Mouse (Mus musculus) monocyte, adult 5-6 weeks (primary cell): ENCODE measurements around the gene Cpsf6. TPM values are rescaled to one million over a fixed set of nuclear protein-coding genes. Genes with fewer than 3 reads are reported as not detected.

ENCODE experiments used
- ATAC-seq: fragments of 153-309, 156-312 bp; replicated peaks from 2 replicates; pipeline ENCODE4 v1.8.0; 2017; ENCODE audit warnings: mild to moderate bottlenecking; ENCODE audit not compliant: low TSS enrichment, insufficient number of reproducible peaks, severe bottlenecking, poor library complexity, low FRiP score
- total RNA-seq: library from RNA; stranded (forward); fragments of 200-1000, 200-491, 200-594 nt; gene quantifications from 3 replicates; pipeline ENCODE4 v1.2.3, GENCODE M21; 2017

The Cpsf6 gene
- total RNA-seq, 1 experiment from 2014 or later, result 73.2 TPM

DNA sequence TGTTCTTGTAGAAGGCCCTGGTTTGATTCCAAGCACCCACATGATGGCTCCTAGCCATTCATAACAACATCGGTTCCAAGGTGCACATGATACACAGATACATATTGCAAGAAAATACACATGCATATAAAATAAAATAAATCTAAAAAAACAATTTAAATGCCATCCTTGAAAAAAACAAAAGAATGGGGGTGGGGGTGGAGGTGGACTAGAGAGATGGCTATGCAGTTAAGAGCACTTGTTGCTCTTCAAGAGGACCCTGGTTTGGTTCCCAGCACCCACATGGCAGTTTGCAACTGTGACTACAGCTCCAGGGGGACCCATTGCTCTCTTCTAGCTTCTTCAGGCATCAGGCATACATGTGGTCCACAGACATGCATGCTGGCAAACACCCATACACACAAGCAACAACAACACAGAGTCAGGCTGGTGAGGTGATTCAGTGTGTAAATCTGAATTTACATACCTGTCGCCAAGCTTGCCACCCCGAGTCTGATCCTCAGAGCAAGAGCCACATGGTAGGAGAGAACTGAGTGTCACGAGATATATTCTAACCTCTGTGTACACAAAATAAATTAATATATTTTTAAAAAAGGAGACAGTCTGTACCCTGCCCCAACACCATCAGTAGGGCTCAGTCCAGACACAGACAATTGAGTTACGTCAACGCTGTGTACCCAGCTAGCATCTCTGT is 35.7 kb upstream of the Cpsf6 start:
- no peak for ATAC-seq

DNA sequence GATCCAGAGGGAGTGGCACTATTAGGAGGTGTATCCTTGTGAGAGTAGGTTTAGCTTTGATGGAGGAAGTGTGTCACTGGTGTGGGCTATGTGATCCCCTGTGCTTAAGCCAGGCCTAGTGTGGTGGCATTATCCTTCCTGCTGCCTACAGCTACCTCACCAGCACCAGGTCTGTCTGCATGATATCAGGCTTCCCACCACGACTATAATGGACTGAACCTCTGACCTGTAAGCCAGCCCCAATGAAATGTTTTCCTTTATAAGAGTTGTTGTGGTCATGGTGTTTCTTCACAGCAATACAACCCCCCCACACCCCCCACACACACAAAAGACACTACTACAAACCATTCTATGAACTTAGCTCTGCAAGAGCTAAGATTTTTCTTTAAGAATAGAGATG is 34.9 kb upstream of the Cpsf6 start:
- ATAC-seq, result no peak

DNA sequence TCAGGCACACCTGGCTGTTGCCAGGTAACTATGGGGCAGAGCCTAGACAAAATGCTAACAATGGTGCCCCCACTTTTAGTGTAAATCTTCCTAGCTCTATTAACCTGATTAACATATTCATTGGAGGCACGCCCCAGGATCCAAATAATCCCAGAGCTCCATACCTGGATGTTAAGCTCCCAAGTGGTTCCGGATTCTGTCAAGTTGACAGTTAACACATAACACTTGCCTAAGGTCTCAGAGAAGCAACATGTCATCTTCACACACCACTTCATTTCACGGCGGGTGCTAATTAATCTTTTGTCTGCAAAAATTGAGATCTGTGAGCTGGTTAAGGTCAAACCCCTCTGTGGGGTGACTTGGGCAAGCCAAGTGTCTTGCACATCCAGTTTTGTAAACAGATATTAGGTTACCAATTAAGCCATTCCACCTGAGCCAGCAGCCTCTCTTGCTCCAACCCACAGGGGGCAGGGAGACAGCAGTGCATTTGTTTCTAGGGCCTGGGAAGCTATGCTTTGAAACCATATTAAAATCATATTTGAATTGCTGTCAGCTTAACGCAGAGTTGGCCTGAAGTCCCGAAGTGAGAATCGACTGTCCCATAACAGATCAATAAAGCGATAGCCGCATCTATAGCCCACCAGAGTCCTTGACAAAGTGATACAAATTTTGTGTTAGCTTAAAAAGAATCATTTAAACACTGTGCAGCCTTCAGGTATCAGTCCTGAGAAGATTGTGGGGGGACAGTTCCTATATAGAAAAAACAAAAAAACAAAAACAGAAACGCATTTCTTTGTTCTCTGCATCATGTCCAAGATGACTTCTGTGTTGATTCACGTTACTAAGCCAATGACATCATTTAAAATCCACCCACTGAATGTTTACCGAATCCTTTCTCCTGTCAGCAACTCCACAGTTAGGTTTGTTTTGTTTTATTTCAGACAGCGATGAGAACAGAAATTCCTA is 34.0 kb upstream of the Cpsf6 start:
- ATAC-seq, result no peak

DNA sequence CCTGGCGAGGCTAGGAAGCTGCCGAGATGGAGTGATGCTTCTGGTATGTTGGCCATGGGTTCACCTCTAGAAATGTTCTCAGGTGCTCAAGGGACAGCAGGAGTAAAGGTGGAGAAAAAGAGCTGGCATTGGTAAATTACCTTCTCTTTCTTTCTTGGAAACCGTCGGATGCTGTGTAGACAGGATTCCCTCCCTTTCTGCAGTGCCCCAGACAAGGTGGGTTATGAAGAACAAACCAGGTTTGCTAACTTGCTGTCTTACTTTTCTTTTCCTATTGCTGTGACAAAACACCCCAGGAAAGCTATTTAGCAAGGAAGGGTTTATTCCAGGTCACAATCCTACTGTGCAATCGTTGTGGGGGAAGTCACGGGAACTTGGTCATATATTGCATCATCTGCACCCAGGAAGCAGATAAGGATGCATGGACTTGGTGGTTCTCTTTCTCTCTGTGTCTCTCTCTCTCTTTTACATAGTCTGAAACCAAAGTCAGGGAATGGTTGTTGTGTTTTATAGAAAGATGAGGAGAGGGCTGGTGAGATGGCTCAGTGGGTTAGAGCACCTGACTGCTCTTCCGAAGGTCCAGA is 32.8 kb upstream of the Cpsf6 start:
- ATAC-seq, result no peak

DNA sequence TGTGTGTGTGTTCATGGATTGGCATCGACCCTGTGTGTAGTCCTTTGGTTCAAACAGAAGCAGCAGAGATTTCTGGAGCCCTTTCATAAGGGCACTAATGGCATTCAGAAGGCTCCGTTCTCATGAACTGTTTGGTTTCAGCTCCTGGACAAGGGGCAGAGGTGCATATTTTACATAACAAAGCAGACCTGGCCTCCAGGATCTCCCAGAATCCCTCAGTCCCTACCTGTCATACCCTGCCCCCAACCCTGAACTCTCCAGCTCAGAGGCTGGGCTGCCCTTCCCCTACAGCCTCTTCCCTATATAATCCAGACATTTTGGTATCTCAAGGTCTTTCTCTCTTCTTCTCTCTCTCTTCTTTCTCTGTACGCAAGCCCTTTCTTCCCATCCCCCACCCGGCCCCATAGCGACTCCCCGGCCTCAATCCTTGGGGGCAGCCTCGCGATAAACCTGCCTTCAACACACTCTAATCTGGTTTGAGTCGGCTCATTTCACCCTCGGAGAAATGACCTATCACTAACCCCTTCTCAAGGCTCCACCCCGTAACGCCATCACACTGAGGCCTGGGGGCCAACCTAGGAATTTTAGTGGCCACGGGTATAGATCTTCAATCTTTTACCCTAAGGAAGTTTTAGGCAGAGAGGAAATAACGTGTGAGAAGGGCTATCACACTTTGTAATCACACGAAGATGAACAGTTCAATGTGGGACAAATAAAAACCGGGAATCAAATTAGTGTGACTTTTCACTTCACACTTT is 32.1 kb upstream of the Cpsf6 start:
- ATAC-seq, result no peak

DNA sequence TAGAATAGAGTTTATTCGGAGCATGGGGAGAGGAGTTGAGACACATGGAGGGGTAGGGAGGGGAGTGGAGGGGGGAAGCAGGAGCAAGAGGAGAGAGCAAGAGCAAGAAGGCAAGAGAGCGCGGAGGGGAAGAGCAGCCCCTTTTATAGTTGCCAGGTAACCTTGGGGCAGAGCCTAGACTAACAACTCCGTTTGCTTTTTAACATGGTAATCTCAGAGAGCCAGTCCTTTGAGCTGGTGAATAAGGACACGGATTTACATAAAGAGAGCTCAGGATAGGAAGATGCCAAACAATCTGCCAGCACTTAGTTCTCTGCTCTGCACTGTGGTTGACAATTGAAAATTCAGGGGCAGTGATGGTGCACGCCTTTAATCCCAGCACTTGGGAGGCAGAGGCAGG is 31.3 kb upstream of the Cpsf6 start:
- no peak for ATAC-seq

DNA sequence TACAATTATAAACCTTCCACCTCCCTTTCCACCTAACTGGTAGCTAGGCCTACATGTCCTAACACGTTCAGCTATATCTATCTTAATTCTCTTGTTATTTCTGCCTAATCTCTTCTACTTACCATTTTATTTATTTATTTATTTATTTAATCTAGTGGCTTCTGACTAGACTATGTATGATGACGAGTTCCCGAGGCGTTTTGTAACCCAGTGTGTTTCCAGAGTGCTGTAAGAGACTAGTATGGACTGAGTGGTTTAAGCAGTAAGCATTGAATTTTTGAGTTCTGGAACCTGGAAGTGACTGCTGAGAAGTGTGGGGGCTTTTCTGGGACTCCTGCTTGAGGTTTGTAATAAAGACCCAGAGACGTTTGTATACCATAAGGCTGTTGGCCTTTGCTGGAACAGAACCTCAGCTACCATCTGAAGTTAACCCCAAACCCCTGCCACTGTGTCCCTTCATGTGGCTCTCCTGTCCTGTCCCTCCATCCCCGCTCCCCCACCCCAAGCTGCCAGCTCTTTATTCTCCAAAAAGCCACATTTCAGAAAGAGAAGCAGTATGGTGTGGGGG is 30.8 kb upstream of the Cpsf6 start:
- ATAC-seq, result no peak

DNA sequence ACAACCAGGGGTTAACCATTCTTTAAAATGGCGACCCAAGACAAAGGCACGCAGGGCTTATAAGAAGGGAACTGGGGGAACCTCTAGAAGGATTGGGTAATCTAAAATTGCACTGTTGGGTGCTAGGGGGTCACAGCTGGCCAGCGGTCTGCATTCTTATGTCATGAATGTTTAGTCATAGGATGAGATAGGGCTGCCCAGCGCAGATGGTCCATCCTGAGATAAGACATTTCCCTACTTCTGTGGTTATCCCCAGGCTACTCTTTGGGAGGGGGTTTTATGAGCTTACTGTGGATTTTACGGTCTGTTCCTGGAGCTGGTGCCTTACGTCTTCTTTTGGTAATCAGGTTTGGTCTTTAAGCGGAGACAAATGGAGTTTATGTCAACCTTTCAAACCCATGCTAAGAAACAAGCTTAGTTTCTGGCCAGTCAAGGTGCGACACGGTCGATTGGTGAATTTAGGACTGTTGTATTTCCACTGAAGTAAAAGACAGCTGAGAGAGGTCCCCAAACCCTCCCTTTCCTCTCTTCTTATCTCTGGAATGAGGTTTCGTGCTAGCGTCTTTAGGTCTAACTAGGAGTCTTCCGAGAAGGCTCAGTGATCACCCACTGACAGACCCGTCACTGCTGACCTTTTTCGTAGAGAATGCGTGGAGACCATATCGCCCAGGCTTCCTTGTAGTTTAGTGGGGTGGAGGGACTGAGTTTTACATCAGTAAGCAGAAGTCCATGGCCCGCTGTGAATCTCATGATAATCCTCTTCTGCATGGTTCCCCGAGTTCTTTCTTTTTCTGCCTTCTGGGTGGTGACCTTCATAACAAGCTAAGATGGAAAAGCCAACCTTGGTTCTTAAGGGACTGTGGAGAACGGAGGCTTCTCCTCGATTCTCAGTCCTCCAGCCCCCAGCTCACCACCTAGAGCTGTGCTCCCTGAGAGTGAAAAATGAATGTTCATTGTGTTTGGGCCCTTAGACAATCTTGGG is 29.8 kb upstream of the Cpsf6 start:
- ATAC-seq, result no peak

DNA sequence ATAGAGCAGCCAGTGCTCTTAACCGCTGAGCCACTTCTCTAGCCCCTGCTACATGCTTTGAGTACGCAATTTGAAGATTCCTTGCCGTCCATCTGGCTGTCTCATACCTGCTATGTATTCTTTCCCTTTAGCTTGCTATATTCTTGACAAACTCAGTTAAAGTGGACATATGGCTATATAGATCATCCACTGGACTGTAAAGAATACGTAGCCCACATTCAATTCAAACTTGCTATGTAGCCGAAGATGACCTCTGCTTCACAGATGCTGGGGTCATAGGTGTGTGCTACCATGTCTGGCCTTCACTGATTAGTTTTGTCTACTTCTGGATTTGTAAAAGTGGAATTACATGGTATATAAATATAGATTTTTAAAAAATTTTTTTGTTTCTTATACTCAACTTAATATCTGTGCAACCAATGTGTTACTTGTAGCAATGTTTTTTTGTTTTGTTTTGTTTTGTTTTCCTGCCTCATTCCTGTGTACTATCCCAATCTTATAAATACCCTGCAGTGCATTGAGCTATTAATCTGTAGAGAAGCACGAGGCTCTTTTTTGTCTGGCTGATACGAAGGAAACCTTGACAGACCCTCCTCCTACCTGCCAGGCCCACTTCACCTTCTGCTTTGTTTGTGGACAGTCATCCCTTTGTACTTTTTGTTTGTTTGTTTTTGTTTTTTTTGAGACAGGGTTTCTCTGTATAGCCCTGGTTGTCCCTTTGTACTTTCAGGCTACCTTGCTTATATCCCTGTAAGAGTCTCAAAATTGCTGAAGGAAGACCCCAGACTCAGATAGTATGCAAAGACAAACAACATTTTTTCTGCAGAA is 28.9 kb upstream of the Cpsf6 start:
- no peak for ATAC-seq

DNA sequence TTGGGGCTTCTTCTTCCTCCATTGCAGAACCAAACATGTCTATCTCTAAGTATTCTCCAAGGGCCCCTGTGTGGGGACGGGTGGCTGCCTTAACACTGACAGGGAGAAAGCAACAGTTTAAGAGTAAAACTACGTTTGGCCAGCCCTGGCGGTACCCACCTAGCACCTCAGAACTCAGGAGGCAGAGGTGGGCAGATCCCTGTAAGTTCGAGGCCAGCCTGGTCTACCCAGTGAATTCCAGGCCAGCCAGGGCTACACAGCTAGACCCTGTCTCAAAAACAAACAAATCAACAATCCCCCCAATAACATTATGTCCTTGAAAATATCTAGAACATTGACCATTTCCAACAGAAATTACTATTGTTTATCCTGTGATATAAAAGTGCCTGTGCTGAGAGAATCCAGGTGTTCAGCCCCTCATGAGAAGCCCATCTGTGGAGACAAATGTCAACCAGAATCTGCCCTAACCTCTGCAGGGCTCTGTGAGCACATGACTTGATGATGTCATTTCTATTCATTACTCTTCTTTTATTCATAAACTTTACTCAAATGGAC is 28.0 kb upstream of the Cpsf6 start:
- ATAC-seq, result no peak

DNA sequence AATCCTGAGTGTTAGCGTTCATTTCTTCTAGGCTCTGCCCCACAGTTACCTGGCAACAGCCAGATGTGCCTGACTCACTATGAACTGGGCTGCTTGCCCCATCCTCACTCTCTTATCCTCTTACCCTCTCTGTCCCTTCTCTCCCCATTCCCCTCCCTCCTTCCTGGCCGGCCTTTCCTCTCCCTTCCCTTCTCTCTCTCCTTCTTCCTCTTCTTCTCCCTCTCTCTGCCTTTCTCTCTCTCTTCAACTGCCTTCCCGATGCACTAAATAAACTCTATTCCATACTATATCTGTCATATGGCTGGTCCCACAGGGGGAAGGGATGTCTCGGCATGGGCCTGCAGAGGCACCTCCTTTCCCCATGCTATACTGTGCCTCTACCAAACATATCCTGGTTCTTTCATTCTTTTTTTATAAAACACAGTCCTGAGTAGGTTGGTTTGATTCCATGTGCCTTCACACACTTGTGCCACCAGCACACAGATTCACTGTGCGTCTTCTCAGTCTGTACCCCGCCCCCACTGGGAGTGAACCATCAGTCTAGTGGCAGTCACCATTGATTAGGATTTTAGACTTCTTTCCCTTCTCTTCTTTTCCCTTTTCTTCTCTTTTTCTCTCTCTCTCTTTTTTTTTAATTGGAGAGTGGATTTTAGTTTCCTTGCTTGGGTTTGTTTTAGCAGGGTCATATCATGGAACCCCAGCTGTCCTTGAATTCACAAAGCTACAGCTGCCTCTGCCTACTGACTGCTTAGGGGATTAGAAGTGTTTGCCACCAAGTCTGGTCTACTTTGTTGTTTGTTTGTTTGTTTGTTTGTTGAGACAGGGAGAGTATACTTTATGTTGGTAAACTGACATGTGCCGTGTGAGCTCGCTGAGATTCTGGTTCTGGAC is 27.3 kb upstream of the Cpsf6 start:
- no peak for ATAC-seq

DNA sequence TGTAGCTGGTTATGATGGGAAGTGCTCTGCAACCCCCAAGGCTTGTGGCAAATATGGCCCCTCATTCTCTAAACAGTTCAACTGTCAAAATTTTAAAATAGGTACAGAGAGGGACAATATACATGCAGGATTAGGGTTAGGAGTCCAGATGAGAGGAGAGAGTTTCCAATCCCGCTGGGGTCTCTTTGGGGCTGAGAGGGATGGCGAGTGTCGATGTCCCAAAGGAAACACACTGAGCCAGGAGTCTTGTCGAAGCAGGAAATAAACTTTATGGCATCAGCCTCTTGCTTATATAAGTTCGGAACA is 26.4 kb upstream of the Cpsf6 start:
- no peak for ATAC-seq

DNA sequence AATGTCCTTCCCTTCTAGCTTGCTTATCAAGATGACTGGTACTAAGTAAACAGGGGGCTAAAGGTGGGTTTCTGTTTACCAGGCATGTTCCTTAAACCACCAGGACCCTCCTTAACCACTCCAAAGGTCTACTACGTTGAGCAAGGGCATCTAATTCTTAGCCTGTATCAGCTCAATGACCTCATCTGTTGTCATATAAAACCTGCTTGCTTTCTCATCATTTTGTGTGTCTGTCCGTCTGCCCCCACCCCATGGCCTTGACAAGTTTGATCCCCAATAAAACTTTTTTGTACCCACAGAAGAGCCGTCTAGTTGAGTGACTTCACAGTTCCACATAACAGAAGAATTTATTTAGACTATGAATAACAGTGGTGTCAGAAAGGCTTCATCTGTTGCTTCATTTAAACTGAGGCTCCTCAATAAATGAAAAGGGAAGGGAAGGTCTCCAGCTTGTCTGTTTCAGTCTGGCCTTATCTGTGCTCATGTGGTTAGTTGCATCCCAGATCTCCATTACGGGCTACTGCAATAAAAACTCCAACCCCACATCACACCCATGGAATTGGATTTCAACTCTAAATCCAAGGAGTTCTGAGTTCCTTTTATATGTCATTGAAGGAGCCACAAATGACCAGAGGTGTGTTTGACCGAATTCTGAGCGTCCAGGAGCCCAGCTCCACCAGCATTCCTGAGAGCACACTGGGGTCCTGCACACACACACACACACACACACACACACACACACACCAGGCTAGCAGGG is 25.9 kb upstream of the Cpsf6 start:
- no peak for ATAC-seq

DNA sequence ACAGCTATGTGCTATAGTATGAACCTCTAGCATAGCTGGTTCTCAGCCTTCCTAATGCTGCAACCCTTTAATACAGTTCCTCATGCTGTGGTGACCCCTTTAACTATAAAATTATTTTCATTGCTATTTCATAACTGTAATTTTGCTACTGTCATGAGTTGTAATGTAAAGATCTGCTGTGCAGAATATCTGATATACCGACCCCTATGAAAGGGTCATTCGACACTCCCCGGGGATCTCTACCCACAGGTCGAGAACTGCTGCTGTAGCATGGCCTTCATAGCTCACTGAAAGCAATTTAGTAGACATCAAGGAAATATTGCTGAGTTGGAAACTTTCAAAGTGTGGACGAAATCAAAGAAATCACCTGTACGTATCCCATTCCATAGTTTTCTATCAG is 24.6 kb upstream of the Cpsf6 start:
- ATAC-seq, result no peak

DNA sequence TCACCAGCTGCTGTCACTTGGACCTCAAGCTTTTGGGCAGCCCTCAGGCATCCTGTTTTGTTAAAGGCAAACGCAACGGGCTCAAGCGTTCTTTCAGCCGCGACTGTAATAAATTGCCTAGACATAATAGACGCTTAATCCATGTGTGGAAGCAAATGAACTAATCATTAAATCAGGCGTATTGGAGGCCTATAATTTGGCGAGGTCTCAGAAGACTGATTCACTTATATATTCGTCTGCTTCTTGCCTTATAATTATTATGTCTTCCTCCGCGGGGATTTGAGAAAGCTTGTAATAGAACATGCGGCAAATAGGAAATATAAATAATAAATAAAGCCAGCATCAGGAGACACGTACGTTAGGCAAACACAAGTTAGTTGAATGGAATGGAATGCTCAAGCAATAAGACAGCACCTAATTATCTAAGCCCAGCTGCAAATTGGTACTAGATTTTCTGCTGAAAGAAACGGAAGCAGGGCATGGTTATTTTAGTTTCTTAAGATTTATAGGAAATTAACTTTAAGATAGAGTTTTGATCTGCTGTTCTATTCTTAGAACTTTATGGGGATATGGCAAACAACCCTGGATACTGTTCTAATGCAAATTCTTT is 23.6 kb upstream of the Cpsf6 start:
- ATAC-seq, result no peak
